Mouse (Mus musculus) MN1 (cell line): Measurements from ENCODE around the gene Prkag3.

Experiments used
- DNase-seq: peaks from one replicate; pipeline ENCODE4 v3.0.0-alpha.2; 2016; ENCODE audit warnings: low spot score

Gene Prkag3

GRCm38 (mm10) chr1:74713099-74713858 lies 35.7 kb downstream of the Prkag3 start, which contains the start of gene Cyp27a1:
TSS of gene Cyp27a1 (plus strand) at chr1:74713574.
- peak; percentile 77 for DNase-seq

- no peak for DNase-seq
Observed at GRCm38 (mm10) chr1:74712461-74713098, 36.4 kb downstream of the Prkag3 start.

GRCm38 (mm10) chr1:74712046-74712445 lies 37.0 kb downstream of the Prkag3 start:
- DNase-seq = peak; percentile 6

- DNase-seq = no peak
Observed at GRCm38 (mm10) chr1:74709566-74709965, 39.5 kb downstream of the Prkag3 start.

GRCm38 (mm10) chr1:74705016-74705415 lies 44.0 kb downstream of the Prkag3 start:
- no peak for DNase-seq

GRCm38 (mm10) chr1:74704156-74704555 lies 44.9 kb downstream of the Prkag3 start:
- no peak for DNase-seq

GRCm38 (mm10) chr1:74702142-74702553 lies 46.9 kb downstream of the Prkag3 start:
- no peak for DNase-seq

- no peak for DNase-seq
Observed at GRCm38 (mm10) chr1:74698791-74699190, 50.2 kb downstream of the Prkag3 start.

GRCm38 (mm10) chr1:74698353-74698752 lies 50.7 kb downstream of the Prkag3 start:
- DNase-seq = no peak

- DNase-seq = no peak
Observed at GRCm38 (mm10) chr1:74697416-74697815, 51.6 kb downstream of the Prkag3 start.

GRCm38 (mm10) chr1:74695836-74696235 lies 53.2 kb downstream of the Prkag3 start:
- DNase-seq = no peak

- no peak for DNase-seq
Observed at GRCm38 (mm10) chr1:74693891-74694583, 55.0 kb downstream of the Prkag3 start.
